Mouse (Mus musculus): Measurements from ENCODE around the gene Plekha4.

Plekha4 gene

GRCm38 (mm10) chr7:45525809-45526473 lies at the start of gene Plekha4, which contains the start of gene Ppp1r15a:
Plekha4 (plus strand) TSS chr7:45526330.
Ppp1r15a (minus strand) TSS chr7:45526268.
- under 1% methylated on average over 54 of the region's 54 CpGs for WGBS

- 56% methylated on average over 1 of the region's 1 CpGs for WGBS
Observed at GRCm38 (mm10) chr7:45476453-45476852, 49.7 kb upstream of the Plekha4 start.

- WGBS: 2% methylated on average over 3 of the region's 3 CpGs
Observed at GRCm38 (mm10) chr7:45477003-45477402, 49.1 kb upstream of the Plekha4 start.

GRCm38 (mm10) chr7:45478774-45479173 lies 47.4 kb upstream of the Plekha4 start:
- 93% methylated on average over 7 of the region's 7 CpGs for WGBS

- WGBS: 87% methylated on average over 4 of the region's 4 CpGs
Observed at GRCm38 (mm10) chr7:45480310-45480709, 45.8 kb upstream of the Plekha4 start.

GRCm38 (mm10) chr7:45481374-45481927 lies 44.7 kb upstream of the Plekha4 start, which contains the start of gene Tulp2:
Tulp2 (plus strand) TSS chr7:45481877.
- WGBS: 51% methylated on average over 15 of the region's 15 CpGs

- WGBS: 58% methylated on average over 1 of the region's 1 CpGs
Observed at GRCm38 (mm10) chr7:45482166-45482565, 44.0 kb upstream of the Plekha4 start.

- 95% methylated on average over 5 of the region's 5 CpGs for WGBS
Observed at GRCm38 (mm10) chr7:45484985-45485384, 41.1 kb upstream of the Plekha4 start.

- 86% methylated on average over 7 of the region's 7 CpGs for WGBS
Observed at GRCm38 (mm10) chr7:45486158-45486557, 40.0 kb upstream of the Plekha4 start.

- WGBS: 61% methylated on average over 12 of the region's 12 CpGs
Observed at GRCm38 (mm10) chr7:45486761-45487415, 39.2 kb upstream of the Plekha4 start, which contains the start of gene Gm45808. Gm45808 (minus strand) TSS chr7:45486811.

- 61% methylated on average over 11 of the region's 11 CpGs for WGBS
Observed at GRCm38 (mm10) chr7:45487861-45488292, 38.3 kb upstream of the Plekha4 start.

GRCm38 (mm10) chr7:45488293-45489204 lies 37.6 kb upstream of the Plekha4 start, which contains the start of gene Dhdh:
Dhdh (minus strand) TSS chr7:45488805.
- WGBS: 12% methylated on average over 36 of the region's 38 CpGs

- 92% methylated on average over 7 of the region's 7 CpGs for WGBS
Observed at GRCm38 (mm10) chr7:45489578-45489977, 36.6 kb upstream of the Plekha4 start.

GRCm38 (mm10) chr7:45490822-45491221 lies 35.3 kb upstream of the Plekha4 start:
- WGBS: 32% methylated on average over 9 of the region's 9 CpGs

GRCm38 (mm10) chr7:45491264-45491663 lies 34.9 kb upstream of the Plekha4 start:
- 25% methylated on average over 3 of the region's 3 CpGs for WGBS

GRCm38 (mm10) chr7:45492225-45492844 lies 33.8 kb upstream of the Plekha4 start:
- 97% methylated on average over 8 of the region's 8 CpGs for WGBS

GRCm38 (mm10) chr7:45492951-45493350 lies 33.2 kb upstream of the Plekha4 start:
- WGBS: 90% methylated on average over 5 of the region's 5 CpGs

- WGBS: 89% methylated on average over 9 of the region's 9 CpGs
Observed at GRCm38 (mm10) chr7:45494548-45494947, 31.6 kb upstream of the Plekha4 start.

GRCm38 (mm10) chr7:45498427-45498826 lies 27.7 kb upstream of the Plekha4 start:
- WGBS: 95% methylated on average over 6 of the region's 6 CpGs

GRCm38 (mm10) chr7:45507583-45507982 lies 18.5 kb upstream of the Plekha4 start:
- 91% methylated on average over 6 of the region's 6 CpGs for WGBS

- WGBS: 87% methylated on average over 6 of the region's 6 CpGs
Observed at GRCm38 (mm10) chr7:45508561-45508960, 17.6 kb upstream of the Plekha4 start.

Measured in cerebral cortex, adult 2 months (tissue).